Mouse (Mus musculus) limb, embryonic 14.5 days (tissue): Measurements from ENCODE around the gene Rflna. TPM values are rescaled to one million over a fixed set of nuclear protein-coding genes. Genes with fewer than 3 reads are reported as not detected.
A peak's percentile ranks its signal among the peaks of the same experiment; 100 is the strongest.

Experiments used
- ATAC-seq: fragments of 200-750 bp; cut with Nextera tagmentation; 2 replicates; pipeline ENCODE4 v1.8.0; 2017; ENCODE audit warnings: low read depth, moderate number of reproducible peaks, moderate TSS enrichment; ENCODE audit not compliant: low FRiP score
- DNase-seq: peaks from one replicate; pipeline ENCODE4 v3.0.0-alpha.2; 2015; ENCODE audit warnings: low spot score
- H3K27ac ChIP-seq: fragments of 300-500 bp; sonication (generic); replicated peaks from 2 replicates; pipeline ENCODE4 v1.5.1; 2014; ENCODE audit warnings: low read depth, mild to moderate bottlenecking, low read length, moderate library complexity, mixed read lengths
- H3K27me3 ChIP-seq: fragments of 300-500 bp; sonication (generic); 2 replicates; pipeline ENCODE4 v1.6.1; 2014; ENCODE audit warnings: low read length, mixed read lengths; ENCODE audit not compliant: control insufficient read depth, insufficient read depth
- H3K36me3 ChIP-seq: fragments of 300-500 bp; sonication (generic); 2 replicates; pipeline ENCODE4 v1.6.1; 2014; ENCODE audit warnings: mild to moderate bottlenecking, low read length, moderate library complexity, mixed read lengths; ENCODE audit not compliant: control insufficient read depth, insufficient read depth
- H3K4me1 ChIP-seq: fragments of 300-500 bp; sonication (generic); 2 replicates; pipeline ENCODE4 v1.6.1; 2014; ENCODE audit warnings: antibody characterized with exemption, low read length, mixed read lengths; ENCODE audit not compliant: control insufficient read depth, insufficient read depth
- H3K4me2 ChIP-seq: fragments of 300-500 bp; sonication (generic); replicated peaks from 2 replicates; pipeline ENCODE4 v1.6.1; 2014; ENCODE audit warnings: low read depth, mild to moderate bottlenecking, low read length, moderate library complexity; ENCODE audit not compliant: severe bottlenecking
- H3K4me3 ChIP-seq: fragments of 300-500 bp; sonication (generic); replicated peaks from 2 replicates; pipeline ENCODE4 v1.5.1; 2014; ENCODE audit warnings: low read length
- H3K9ac ChIP-seq: fragments of 300-500 bp; sonication (generic); 2 replicates; pipeline ENCODE4 v1.6.1; 2014; ENCODE audit warnings: mild to moderate bottlenecking, low read depth, low read length, moderate library complexity; ENCODE audit not compliant: severe bottlenecking
- H3K9me3 ChIP-seq: fragments of 300-500 bp; sonication (generic); 2 replicates; pipeline ENCODE4 v1.6.1; 2016; ENCODE audit warnings: low read length; ENCODE audit not compliant: control insufficient read depth
- POLR2A ChIP-seq: fragments of 200-500 bp; IDR thresholded peaks from 2 replicates; pipeline ENCODE4 v1.8.0; 2012; ENCODE audit warnings: inconsistent platforms, mild to moderate bottlenecking, moderate library complexity, borderline replicate concordance; ENCODE audit not compliant: insufficient read depth, insufficient read length; ENCODE audit errors: extremely low read depth
- WGBS: fragments of 180-500 bp; shearing (Covaris S2); extraction: QIAGEN DNeasy Blood & Tissue Kit; methylation state at CpG from one replicate; pipeline ENCODE4 v1.1.7; 2014; 5-methylcytosine and 5-hydroxymethylcytosine counted together
- polyA plus RNA-seq, 2 experiments: library from polyadenylated mRNA; depleted of rRNA in 1 of 2; stranded (reverse) in 1 of 2; unstranded in 1 of 2; fragments of >200 nt; fragmentation: Nextera tagmentation in 1 of 2; extraction: Ambion mirVana in 1 of 2; gene quantifications; 2 replicates each; pipeline versions ENCODE4 v1.2.1 to v1.2.3; 2012 to 2014

Gene Rflna
- polyA plus RNA-seq, 2 experiments = 47.4 to 107 TPM

- Histone ChIP-seq H3K36me3 (peaks cover 81% of the 10 kb centered on the region), H3K4me1 (peaks cover 22% of the 10 kb centered on the region), H3K9ac (no peak overlapping the region), H3K27me3 (no peaks in the 10 kb centered on the region), H3K4me3 (no peak overlapping the region), H3K9me3 (no peaks in the 10 kb centered on the region), H3K4me2 (no peak overlapping the region), H3K27ac (no peak overlapping the region)
- 63% methylated on average over 22 of the region's 23 CpGs for WGBS
- ATAC-seq = no peak
- no peak for TF ChIP-seq POLR2A
- no peak for DNase-seq
These were observed 49.8 kb downstream of the Rflna start for GRCm38 (mm10) chr5:125052603-125053488.

- peaks cover 73% of the 10 kb centered on the region for H3K36me3 ChIP-seq
- no peak overlapping the region for H3K9ac ChIP-seq
- WGBS = 88% methylated on average over 7 of the region's 7 CpGs
- H3K4me3 ChIP-seq = no peak overlapping the region
- no peak overlapping the region for H3K4me2 ChIP-seq
- ATAC-seq (no peak), DNase-seq (no peak)
- H3K27me3 ChIP-seq = no peaks in the 10 kb centered on the region
- TF ChIP-seq POLR2A = no peak
- H3K4me1 ChIP-seq = peaks cover 30% of the 10 kb centered on the region
- no peak overlapping the region for H3K27ac ChIP-seq
- H3K9me3 ChIP-seq = no peaks in the 10 kb centered on the region
These were observed 50.6 kb downstream of the Rflna start for GRCm38 (mm10) chr5:125053661-125054060.

GRCm38 (mm10) chr5:125055901-125056300, 52.9 kb downstream of the Rflna start:
- peaks cover 42% of the 10 kb centered on the region for H3K4me1 ChIP-seq
- no peaks in the 10 kb centered on the region for H3K9me3 ChIP-seq
- ATAC-seq = no peak
- H3K27me3 ChIP-seq = no peaks in the 10 kb centered on the region
- 0 out of 2 replicates have a peak overlapping the region, but pooled peaks have one; percentile 7 for H3K4me3 ChIP-seq
- H3K36me3 ChIP-seq = peaks cover 50% of the 10 kb centered on the region
- H3K27ac ChIP-seq = peak overlapping the region; percentile 33; the same call in 1 of the 2 replicates
- TF ChIP-seq POLR2A = no peak
- peak overlapping the region; percentile 44 for H3K9ac ChIP-seq
- H3K4me2 ChIP-seq = peak overlapping the region; percentile 53
- WGBS = 40% methylated on average over 8 of the region's 8 CpGs
- DNase-seq = no peak

- DNase-seq (no peak), ATAC-seq (peak; percentile 1; the same call in 1 of the 2 replicates)
- H3K27me3 ChIP-seq = no peaks in the 10 kb centered on the region
- WGBS = 28% methylated on average over 3 of the region's 6 CpGs
- TF ChIP-seq POLR2A = no peak
- 0 out of 2 replicates have a peak overlapping the region, but pooled peaks have one; percentile 7 for H3K4me3 ChIP-seq
- peaks cover 48% of the 10 kb centered on the region for H3K36me3 ChIP-seq
- peak overlapping the region; percentile 33; the same call in 1 of the 2 replicates for H3K27ac ChIP-seq
- peak overlapping the region; percentile 53 for H3K4me2 ChIP-seq
- H3K4me1 ChIP-seq = peaks cover 42% of the 10 kb centered on the region
- H3K9ac ChIP-seq = peak overlapping the region; percentile 44
- H3K9me3 ChIP-seq = no peaks in the 10 kb centered on the region
These were observed 53.3 kb downstream of the Rflna start for GRCm38 (mm10) chr5:125056331-125056695.

GRCm38 (mm10) chr5:125056696-125057554, 53.9 kb downstream of the Rflna start:
- TF ChIP-seq POLR2A = no peak
- Histone ChIP-seq H3K4me2 (peak overlapping the region; percentile 53), H3K27me3 (no peaks in the 10 kb centered on the region), H3K27ac (peak overlapping the region; percentile 73), H3K4me3 (peak overlapping the region; percentile 21; the same call in 1 of the 2 replicates), H3K9ac (peak overlapping the region; percentile 48; the same call in 1 of the 2 replicates), H3K9me3 (no peaks in the 10 kb centered on the region), H3K4me1 (peaks cover 42% of the 10 kb centered on the region), H3K36me3 (peaks cover 46% of the 10 kb centered on the region)
- DNase-seq (peak; percentile 47), ATAC-seq (peak; percentile 53)
- 15% methylated on average over 19 of the region's 19 CpGs for WGBS
